Mouse (Mus musculus) hindbrain, embryonic 13.5 days (tissue): ENCODE results near the gene Mecr. TPM values are rescaled to one million over a fixed set of nuclear protein-coding genes. Genes with fewer than 3 reads are reported as not detected.
"Not testable (repeated sequence)": the region's sequence is repeated elsewhere in the genome, so short reads cannot be mapped to it uniquely, and the experiment has no call there.

Source experiments
- ATAC-seq: fragments of 200-750 bp; cut with Nextera tagmentation; 2 replicates; pipeline ENCODE4 v1.8.0; 2017; ENCODE audit warnings: moderate TSS enrichment; ENCODE audit not compliant: low FRiP score
- H3K27ac ChIP-seq: fragments of 300-500 bp; sonication (generic); 2 replicates; pipeline ENCODE4 v1.5.1; 2015; ENCODE audit warnings: inconsistent platforms, mild to moderate bottlenecking, moderate library complexity
- H3K27me3 ChIP-seq: fragments of 300-500 bp; sonication (generic); 2 replicates; pipeline ENCODE4 v1.6.1; 2015; ENCODE audit warnings: mild to moderate bottlenecking, inconsistent platforms
- H3K36me3 ChIP-seq: fragments of 300-500 bp; sonication (generic); 2 replicates; pipeline ENCODE4 v1.6.1; 2015; ENCODE audit warnings: mild to moderate bottlenecking, inconsistent platforms
- H3K4me1 ChIP-seq: fragments of 300-500 bp; sonication (generic); replicated peaks from 2 replicates; pipeline ENCODE4 v1.6.1; 2015; ENCODE audit warnings: inconsistent platforms
- H3K4me2 ChIP-seq: fragments of 300-500 bp; sonication (generic); 2 replicates; pipeline ENCODE4 v1.6.1; 2015; ENCODE audit warnings: inconsistent platforms, mild to moderate bottlenecking, moderate library complexity
- H3K4me3 ChIP-seq: fragments of 300-500 bp; sonication (generic); 2 replicates; pipeline ENCODE4 v1.5.1; 2015; ENCODE audit warnings: mild to moderate bottlenecking, inconsistent platforms
- H3K9ac ChIP-seq: fragments of 300-500 bp; sonication (generic); 2 replicates; pipeline ENCODE4 v1.6.1; 2015; ENCODE audit warnings: mild to moderate bottlenecking, inconsistent platforms
- H3K9me3 ChIP-seq: fragments of 300-500 bp; sonication (generic); 2 replicates; pipeline ENCODE4 v1.6.1; 2016; ENCODE audit warnings: inconsistent platforms
- WGBS: fragments of 180-500 bp; shearing (Covaris S2); methylation state at CpG from one replicate; pipeline ENCODE4 v1.1.7; 2015; 5-methylcytosine and 5-hydroxymethylcytosine counted together
- polyA plus RNA-seq: library from polyadenylated mRNA; unstranded; fragments of >200 nt; fragmentation: Nextera tagmentation; extraction: Ambion mirVana; gene quantifications from 2 replicates; pipeline ENCODE4 v1.2.1, GENCODE M21; 2015

Gene Mecr
- polyA plus RNA-seq = 36.9 and 38.5 TPM in 2 replicates

GRCm38 (mm10) chr4:131843290-131843743 is at the start of gene Mecr:
Mecr (plus strand) TSS chr4:131843470.
- peak; percentile 69 for ATAC-seq
- Histone ChIP-seq H3K36me3 (no peaks in the 10 kb centered on the region; the same call in 1 of the 2 replicates), H3K27ac (peak within 1 kb of the TSS; percentile 23), H3K4me2 (peak within 1 kb of the TSS; percentile 96), H3K9me3 (no peaks in the 10 kb centered on the region), H3K9ac (peak within 1 kb of the TSS; percentile 83), H3K4me1 (peaks cover 18% of the 10 kb centered on the region), H3K27me3 (peaks cover 33% of the 10 kb centered on the region), H3K4me3 (peak within 1 kb of the TSS; percentile 89)
- 0% methylated on average over 37 of the region's 37 CpGs for WGBS

GRCm38 (mm10) chr4:131796312-131797080 is 46.8 kb upstream of the Mecr start:
- Histone ChIP-seq H3K4me2 (no peak overlapping the region), H3K4me3 (no peak overlapping the region), H3K36me3 (no peaks in the 10 kb centered on the region), H3K9me3 (no peaks in the 10 kb centered on the region), H3K4me1 (peaks cover 3% of the 10 kb centered on the region; the same call in 1 of the 2 replicates), H3K27me3 (0 out of 2 replicates have a peak, but pooled peaks cover 4% of the 10 kb centered on the region), H3K9ac (no peak overlapping the region), H3K27ac (no peak overlapping the region)
- WGBS = 80% methylated on average over 14 of the region's 14 CpGs
- ATAC-seq = no peak

GRCm38 (mm10) chr4:131797483-131797882 is 45.8 kb upstream of the Mecr start:
- Histone ChIP-seq H3K27ac (no peak overlapping the region), H3K4me3 (no peak overlapping the region), H3K4me1 (peaks cover 3% of the 10 kb centered on the region; the same call in 1 of the 2 replicates), H3K4me2 (no peak overlapping the region), H3K9me3 (no peaks in the 10 kb centered on the region), H3K9ac (no peak overlapping the region), H3K27me3 (0 out of 2 replicates have a peak, but pooled peaks cover 4% of the 10 kb centered on the region), H3K36me3 (no peaks in the 10 kb centered on the region)
- 73% methylated on average over 7 of the region's 7 CpGs for WGBS
- no peak for ATAC-seq

GRCm38 (mm10) chr4:131797920-131798319 is 45.4 kb upstream of the Mecr start:
- 55% methylated on average over 12 of the region's 12 CpGs for WGBS
- no peak overlapping the region for H3K4me3 ChIP-seq
- H3K27ac ChIP-seq = no peak overlapping the region
- no peak for ATAC-seq
- no peak overlapping the region for H3K4me2 ChIP-seq
- H3K9me3 ChIP-seq = no peaks in the 10 kb centered on the region
- H3K36me3 ChIP-seq = no peaks in the 10 kb centered on the region
- 0 out of 2 replicates have a peak, but pooled peaks cover 4% of the 10 kb centered on the region for H3K27me3 ChIP-seq
- no peak overlapping the region for H3K9ac ChIP-seq
- peaks cover 3% of the 10 kb centered on the region; the same call in 1 of the 2 replicates for H3K4me1 ChIP-seq

GRCm38 (mm10) chr4:131798968-131799367 is 44.3 kb upstream of the Mecr start:
- no peak overlapping the region for H3K9ac ChIP-seq
- ATAC-seq = no peak
- WGBS = 36% methylated on average over 3 of the region's 4 CpGs

GRCm38 (mm10) chr4:131803846-131804245 is 39.4 kb upstream of the Mecr start:
- Histone ChIP-seq H3K4me1 (no peaks in the 10 kb centered on the region), H3K9ac (no peak overlapping the region), H3K4me3 (no peak overlapping the region), H3K9me3 (no peaks in the 10 kb centered on the region), H3K36me3 (no peaks in the 10 kb centered on the region), H3K27ac (no peak overlapping the region), H3K27me3 (no peaks in the 10 kb centered on the region), H3K4me2 (no peak overlapping the region)
- WGBS = 81% methylated on average over 9 of the region's 9 CpGs
- ATAC-seq = no peak

More at GRCm38 (mm10) chr4:131798968-131799367, 44.3 kb upstream of the Mecr start:
- Histone ChIP-seq H3K27ac (no peak overlapping the region), H3K4me2 (no peak overlapping the region), H3K4me1 (peaks cover 3% of the 10 kb centered on the region; the same call in 1 of the 2 replicates), H3K9me3 (no peaks in the 10 kb centered on the region), H3K36me3 (no peaks in the 10 kb centered on the region), H3K27me3 (0 out of 2 replicates have a peak, but pooled peaks cover 4% of the 10 kb centered on the region), H3K4me3 (no peak overlapping the region)

- WGBS = 98% methylated on average over 3 of the region's 6 CpGs
- not testable (repeated sequence) for H3K4me2 ChIP-seq, H3K27ac ChIP-seq, H3K4me3 ChIP-seq, H3K27me3 ChIP-seq, H3K4me1 ChIP-seq, H3K36me3 ChIP-seq, H3K9me3 ChIP-seq, H3K9ac ChIP-seq
- 0 out of 2 replicates have a peak, but pooled peaks have one; percentile 36 for ATAC-seq
These were observed 38.5 kb upstream of the Mecr start for GRCm38 (mm10) chr4:131804732-131805131.

- H3K27me3 ChIP-seq = no peaks in the 10 kb centered on the region
- 81% methylated on average over 3 of the region's 3 CpGs for WGBS
- ATAC-seq = no peak
- no peaks in the 10 kb centered on the region for H3K4me1 ChIP-seq
- no peak overlapping the region for H3K4me3 ChIP-seq
- H3K4me2 ChIP-seq = no peak overlapping the region
- no peaks in the 10 kb centered on the region for H3K36me3 ChIP-seq
- no peak overlapping the region for H3K27ac ChIP-seq
- H3K9ac ChIP-seq = no peak overlapping the region
- no peaks in the 10 kb centered on the region for H3K9me3 ChIP-seq
These were observed 38.0 kb upstream of the Mecr start for GRCm38 (mm10) chr4:131805255-131805654.

- 78% methylated on average over 11 of the region's 11 CpGs for WGBS
- ATAC-seq = no peak
- peak overlapping the region; percentile 58 for H3K27ac ChIP-seq
These were observed 30.8 kb upstream of the Mecr start for GRCm38 (mm10) chr4:131812458-131812857.

GRCm38 (mm10) chr4:131813798-131814197 is 29.5 kb upstream of the Mecr start:
- 95% methylated on average over 7 of the region's 7 CpGs for WGBS

More at GRCm38 (mm10) chr4:131812458-131812857, 30.8 kb upstream of the Mecr start:
- Histone ChIP-seq H3K27me3 (no peaks in the 10 kb centered on the region), H3K36me3 (no peaks in the 10 kb centered on the region), H3K4me3 (no peak overlapping the region), H3K9me3 (no peaks in the 10 kb centered on the region), H3K4me2 (no peak overlapping the region), H3K4me1 (peaks cover 3% of the 10 kb centered on the region; the same call in 1 of the 2 replicates), H3K9ac (no peak overlapping the region)

GRCm38 (mm10) chr4:131814869-131815268 is 28.4 kb upstream of the Mecr start:
- Histone ChIP-seq H3K27me3 (0 out of 2 replicates have a peak, but pooled peaks cover 10% of the 10 kb centered on the region), H3K36me3 (no peaks in the 10 kb centered on the region), H3K4me3 (no peak overlapping the region), H3K9me3 (no peaks in the 10 kb centered on the region), H3K9ac (no peak overlapping the region), H3K4me2 (no peak overlapping the region), H3K27ac (no peak overlapping the region), H3K4me1 (peaks cover 3% of the 10 kb centered on the region; the same call in 1 of the 2 replicates)
- 82% methylated on average over 10 of the region's 10 CpGs for WGBS
- no peak for ATAC-seq

More at GRCm38 (mm10) chr4:131813798-131814197, 29.5 kb upstream of the Mecr start:
- no peaks in the 10 kb centered on the region for H3K36me3 ChIP-seq
- no peak overlapping the region for H3K27ac ChIP-seq
- H3K9ac ChIP-seq = no peak overlapping the region
- H3K4me2 ChIP-seq = no peak overlapping the region
- H3K4me3 ChIP-seq = no peak overlapping the region
- H3K27me3 ChIP-seq = 0 out of 2 replicates have a peak, but pooled peaks cover 2% of the 10 kb centered on the region
- H3K9me3 ChIP-seq = no peaks in the 10 kb centered on the region
- peaks cover 3% of the 10 kb centered on the region; the same call in 1 of the 2 replicates for H3K4me1 ChIP-seq
- ATAC-seq = no peak

GRCm38 (mm10) chr4:131815774-131816173 is 27.5 kb upstream of the Mecr start:
- H3K27ac ChIP-seq = no peak overlapping the region
- no peak for ATAC-seq
- H3K36me3 ChIP-seq = no peaks in the 10 kb centered on the region
- 75% methylated on average over 10 of the region's 10 CpGs for WGBS
- no peak overlapping the region for H3K4me2 ChIP-seq
- H3K27me3 ChIP-seq = 0 out of 2 replicates have a peak, but pooled peaks cover 14% of the 10 kb centered on the region
- no peak overlapping the region for H3K9ac ChIP-seq
- H3K4me3 ChIP-seq = no peak overlapping the region
- H3K9me3 ChIP-seq = no peaks in the 10 kb centered on the region
- peaks cover 6% of the 10 kb centered on the region; the same call in 1 of the 2 replicates for H3K4me1 ChIP-seq
